Mouse (Mus musculus) frontal cortex, postnatal 36 days (tissue): Measurements from ENCODE around the gene Rcor3.

Source experiments
- DNase-seq, 2 experiments: peaks; one replicate each; pipeline ENCODE4 v3.0.0; 2022; ENCODE audit warnings: low spot score in 2 of 2

Rcor3 gene

GRCm38 (mm10) chr1:192094451-192095170 lies 43.3 kb downstream of the Rcor3 start:
- DNase-seq, result peak in 1 of 2 experiments; percentile 80

- peak; percentile 84 to 91 for DNase-seq
Observed at GRCm38 (mm10) chr1:192092879-192093660, 44.8 kb downstream of the Rcor3 start.

DNA sequence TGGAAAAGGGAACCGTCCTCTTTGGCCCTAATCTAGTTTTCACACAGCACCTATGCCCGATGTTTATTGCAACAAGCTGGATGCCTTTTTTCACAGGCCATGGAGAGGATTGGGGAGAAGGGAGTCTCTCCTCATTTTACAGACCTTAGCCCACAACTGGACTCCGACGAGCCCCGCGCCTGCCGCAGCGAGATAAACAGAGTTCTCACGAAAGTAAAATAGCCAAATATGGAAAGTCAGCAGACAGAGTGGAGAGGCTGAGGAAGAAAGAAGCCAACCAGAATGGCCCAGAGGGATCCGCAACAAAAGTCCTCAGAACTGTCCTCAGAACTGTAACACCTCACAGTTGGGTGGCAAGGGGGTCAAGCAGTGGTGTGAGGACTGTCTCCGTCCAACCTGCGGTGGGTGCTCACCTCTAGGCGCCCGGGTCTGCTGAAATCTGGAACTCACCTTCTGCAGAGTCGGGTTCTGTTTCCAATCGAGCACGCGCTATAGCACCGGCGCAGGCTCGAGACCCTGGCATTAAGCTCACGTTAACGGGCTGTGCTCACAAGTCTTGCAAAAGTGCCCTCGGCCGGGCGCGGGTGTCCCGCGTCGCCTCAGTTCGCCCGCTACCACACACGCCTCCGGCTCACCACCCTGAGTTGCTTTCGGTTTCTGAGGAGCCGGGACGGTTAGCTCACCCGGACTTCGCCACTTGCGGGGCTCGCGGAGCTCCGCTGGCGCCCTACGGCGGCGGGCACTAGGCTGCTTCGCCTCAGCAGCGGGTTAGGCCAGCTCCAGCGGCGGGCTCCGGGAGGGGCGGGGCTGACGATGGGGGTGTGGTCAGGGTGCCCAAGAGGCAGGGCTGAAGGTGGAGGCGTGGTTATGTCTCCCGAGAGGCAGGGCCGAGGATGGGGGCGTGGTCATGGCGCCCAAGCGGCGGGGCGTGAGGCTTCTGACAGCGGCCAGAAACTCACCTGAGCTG lies 45.8 kb downstream of the Rcor3 start, which contains the start of gene Traf5:
Gene Traf5, minus strand, starts transcription at position 754 of the 967 bp plus-strand sequence.
- peak; percentile 92 for DNase-seq

DNA sequence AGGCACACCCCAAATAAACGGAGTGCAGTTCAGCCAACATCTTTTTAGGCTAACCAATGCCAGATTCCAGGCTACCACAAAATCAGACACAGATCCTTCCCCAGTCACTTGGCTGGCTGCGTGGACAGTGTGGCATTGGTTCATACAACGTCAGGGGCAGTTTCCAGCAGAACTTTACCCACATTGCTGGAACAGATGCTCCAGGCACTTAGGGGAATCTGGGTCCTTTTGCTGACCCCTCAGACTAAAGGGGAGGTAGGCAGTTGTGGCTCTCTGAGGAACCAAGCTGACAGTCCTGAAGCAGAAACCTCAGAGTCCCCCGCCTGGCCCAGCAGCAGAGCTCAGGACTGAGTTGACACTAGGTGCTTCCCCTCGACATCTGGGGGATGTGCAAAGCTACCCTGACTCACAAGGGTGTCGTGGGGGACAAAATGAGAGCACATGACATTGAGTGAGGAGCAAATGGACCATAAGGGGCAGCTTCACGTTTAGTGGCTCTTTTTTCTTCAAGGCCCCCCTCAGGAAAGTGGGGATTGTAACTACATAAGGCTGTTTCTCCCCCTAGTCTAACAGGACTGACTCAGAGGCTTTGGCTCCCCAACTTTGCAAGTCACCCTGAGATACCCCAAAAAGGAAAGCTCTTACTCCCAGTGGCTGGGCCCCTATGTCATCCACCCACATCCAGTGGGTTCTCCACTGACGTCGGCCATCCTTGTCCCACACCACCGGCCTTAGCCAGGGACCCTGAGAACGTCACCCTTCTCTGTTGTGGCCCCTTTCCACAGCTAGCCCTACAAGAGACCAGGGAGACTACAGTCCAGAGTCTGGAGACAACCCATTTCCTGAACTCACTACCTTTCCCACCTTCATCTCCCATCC lies 46.9 kb downstream of the Rcor3 start:
- no peak for DNase-seq

DNA sequence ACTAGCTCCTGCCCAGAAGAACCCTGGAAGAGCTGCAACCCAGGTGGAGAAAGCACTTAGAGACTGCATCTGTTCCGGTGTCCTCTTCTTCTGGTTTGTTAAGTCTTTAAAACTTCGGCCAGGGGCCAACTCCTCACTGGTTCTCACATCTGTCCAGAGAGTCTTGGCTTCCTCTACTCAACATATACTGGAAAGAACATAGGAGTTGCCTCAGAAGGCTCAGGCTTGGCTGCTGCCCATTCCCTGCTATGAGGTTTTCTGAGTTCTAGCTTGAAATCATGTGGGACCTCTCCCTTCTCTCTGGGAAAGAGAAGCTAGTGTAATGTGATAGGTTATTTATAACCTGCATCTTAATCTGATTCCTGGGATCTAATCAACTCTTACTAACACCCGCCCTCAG lies 47.6 kb downstream of the Rcor3 start:
- DNase-seq, result no peak

GRCm38 (mm10) chr1:192089208-192090166 lies 48.4 kb downstream of the Rcor3 start:
- no peak for DNase-seq

DNA sequence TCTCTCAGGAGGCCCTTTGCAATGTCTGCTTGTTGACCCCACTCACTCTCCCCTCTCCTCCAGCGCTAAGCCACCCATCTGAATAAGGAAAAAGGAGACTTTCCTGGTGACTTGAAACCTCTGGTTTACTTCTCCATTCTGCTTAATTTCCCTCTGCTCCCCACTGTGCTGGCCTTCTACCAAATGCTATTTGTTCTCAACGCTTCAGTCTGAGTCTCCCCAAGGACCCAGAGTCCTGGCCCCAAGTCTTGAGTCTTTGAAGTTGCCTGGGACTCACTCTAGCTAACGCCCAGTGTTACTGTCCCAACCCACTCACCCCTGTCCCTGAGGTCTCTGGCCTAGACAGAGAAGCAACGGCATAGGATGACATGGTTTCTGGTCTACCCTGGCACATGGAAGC lies 49.9 kb downstream of the Rcor3 start:
- no peak for DNase-seq

- no peak for DNase-seq
Observed at GRCm38 (mm10) chr1:192087098-192087497, 50.8 kb downstream of the Rcor3 start.

GRCm38 (mm10) chr1:192086279-192087037 lies 51.4 kb downstream of the Rcor3 start:
- DNase-seq, result no peak

GRCm38 (mm10) chr1:192085218-192085617 lies 52.6 kb downstream of the Rcor3 start:
- no peak for DNase-seq

- DNase-seq, result no peak
Observed at GRCm38 (mm10) chr1:192082646-192083045, 55.2 kb downstream of the Rcor3 start.

DNA sequence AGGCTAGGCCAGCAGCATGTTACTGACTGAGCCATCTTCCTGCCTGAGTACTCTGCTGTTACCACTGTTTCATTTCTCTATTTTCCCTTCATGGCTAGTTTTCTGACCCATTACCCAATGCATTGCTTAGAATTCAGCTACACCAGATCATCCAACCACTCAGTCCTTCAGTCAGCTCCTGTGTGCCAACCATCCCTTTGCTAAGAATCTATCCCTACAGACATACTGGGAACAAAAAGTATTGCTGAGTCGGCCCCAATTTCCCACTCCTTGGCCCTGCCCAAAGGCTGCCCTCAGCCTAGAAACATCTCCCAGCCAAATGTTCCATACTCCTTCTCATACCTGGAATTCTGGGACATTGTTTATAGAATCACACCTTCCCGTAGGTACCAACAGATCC lies 56.7 kb downstream of the Rcor3 start:
- DNase-seq, result no peak

GRCm38 (mm10) chr1:192079121-192079520 lies 58.7 kb downstream of the Rcor3 start:
- no peak for DNase-seq

DNA sequence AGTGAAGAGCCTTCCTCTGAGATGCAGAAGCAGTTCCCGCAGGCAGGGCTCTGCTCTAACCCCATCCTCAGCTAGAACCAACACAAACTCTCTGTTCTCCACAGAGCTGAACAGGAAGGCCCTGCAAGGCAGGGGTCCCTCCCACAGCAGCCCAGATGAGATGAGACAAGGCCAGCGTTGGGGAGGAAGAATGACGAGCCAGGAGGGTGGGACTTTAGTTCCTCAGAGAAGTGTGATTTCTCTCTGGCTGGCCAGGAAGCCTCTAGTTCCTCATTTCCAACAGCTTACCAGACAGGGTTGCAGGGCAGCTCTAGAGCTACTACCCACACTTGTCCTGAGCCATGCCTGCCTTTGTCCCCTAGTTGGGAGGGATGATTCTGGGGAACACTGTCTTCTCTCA lies 59.5 kb downstream of the Rcor3 start:
- no peak for DNase-seq

- no peak for DNase-seq
Observed at GRCm38 (mm10) chr1:192076796-192077535, 60.9 kb downstream of the Rcor3 start.

DNA sequence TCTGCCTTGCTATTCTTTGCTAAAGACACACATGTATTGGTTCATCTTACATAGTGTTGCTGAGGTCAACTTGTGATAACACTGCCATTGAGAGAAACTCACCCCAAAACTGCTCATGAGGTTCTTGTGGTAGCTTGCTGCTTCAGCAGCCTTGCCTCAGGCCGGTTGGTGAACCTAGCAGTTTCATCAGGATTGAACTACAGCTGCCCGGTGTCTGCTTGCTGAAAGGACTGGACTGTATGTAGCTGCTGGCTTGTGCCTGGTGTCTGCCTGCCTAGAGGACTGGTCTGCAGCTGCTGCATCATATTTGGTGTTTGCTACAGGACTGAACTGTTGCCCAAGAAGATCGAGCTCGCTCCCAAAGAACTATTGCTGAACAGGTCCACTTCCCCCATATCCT lies 61.8 kb downstream of the Rcor3 start:
- no peak for DNase-seq

DNA sequence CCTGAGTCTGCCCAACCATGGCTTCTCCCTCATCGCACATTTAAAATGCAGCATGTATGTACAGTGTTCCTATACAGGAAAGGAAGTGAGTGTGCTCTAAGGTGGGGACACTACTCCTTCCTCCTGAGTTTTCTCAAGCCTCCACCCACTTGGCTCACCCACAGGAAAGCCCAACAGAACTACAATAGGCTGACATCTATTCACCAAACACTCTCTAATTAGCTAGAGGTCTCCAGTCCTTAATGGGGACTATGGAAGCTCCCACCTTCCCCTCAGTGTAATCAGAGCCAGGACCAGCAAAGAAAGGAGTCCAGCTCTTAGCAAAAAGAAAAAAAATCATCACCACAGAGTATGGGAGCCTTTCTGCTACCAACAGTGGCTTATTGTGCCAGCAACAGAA lies 63.0 kb downstream of the Rcor3 start:
- no peak for DNase-seq

- no peak for DNase-seq
Observed at GRCm38 (mm10) chr1:192072426-192072825, 65.4 kb downstream of the Rcor3 start.
